Mouse (Mus musculus): ENCODE measurements around the gene Gne.
A peak's percentile ranks its signal among the peaks of the same experiment; 100 is the strongest.

The Gne gene

DNA sequence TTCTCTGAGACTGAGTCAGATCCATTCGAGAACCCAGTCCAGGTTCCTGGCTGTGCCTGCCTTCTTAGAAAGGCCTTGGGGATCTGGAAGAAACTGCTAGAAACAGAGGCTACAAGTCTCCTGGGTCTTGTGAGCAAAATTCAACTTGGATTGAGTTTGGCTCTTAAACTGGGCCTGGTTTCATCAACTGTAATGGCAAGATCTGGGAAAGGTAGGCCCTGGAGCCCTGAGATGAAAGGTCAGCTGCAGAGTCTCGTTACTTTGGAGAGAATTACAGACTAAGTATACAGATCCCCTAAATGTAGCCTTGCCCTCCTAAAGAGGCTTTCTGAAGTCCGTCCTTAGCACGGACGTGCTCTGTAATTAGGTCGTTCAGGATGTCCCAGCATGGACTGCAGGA is 58.4 kb downstream of the Gne start:
- DNase-seq (ENCODE audit: low spot score in 2 of 2) = peak in 1 of 2 experiments; percentile 12

DNA sequence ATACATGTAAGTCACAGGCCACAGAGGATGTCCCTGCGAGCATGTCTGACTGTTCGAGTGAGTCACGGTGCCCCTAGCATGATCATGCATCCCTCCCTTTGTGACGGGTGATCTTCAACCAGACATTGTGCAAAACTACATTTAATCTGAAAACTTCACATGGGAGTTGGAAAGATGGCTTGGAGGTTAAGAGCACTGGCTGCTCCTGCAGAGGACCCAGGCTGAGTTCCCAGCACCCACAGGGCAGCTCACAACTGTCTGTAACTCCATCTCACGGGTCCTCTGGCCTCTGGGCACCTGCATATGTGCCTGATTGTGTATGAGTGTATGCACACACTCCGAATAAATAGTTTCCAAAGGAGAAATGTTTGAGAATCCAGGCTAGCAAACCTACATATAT is 59.7 kb downstream of the Gne start:
- no peak for DNase-seq (ENCODE audit: low spot score in 2 of 2)

DNA sequence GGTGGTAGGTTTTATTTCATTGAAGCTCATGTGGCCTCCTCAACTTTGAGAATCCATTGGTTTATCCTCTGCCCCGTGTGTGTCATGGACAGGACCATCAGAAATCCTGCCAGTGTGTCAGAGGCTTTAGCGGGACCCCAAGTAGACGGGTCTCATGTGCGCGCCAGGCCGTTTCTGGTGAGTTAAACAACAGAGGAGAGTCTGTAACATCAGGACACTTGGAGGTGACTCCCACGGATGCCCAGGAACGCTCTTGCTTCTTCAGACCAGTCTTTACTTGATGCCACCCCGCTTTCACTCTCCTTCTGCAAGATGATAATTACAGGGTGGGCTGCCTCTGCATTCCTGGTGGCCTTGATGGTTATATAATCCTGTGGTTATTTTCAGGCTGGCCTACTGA is 60.3 kb downstream of the Gne start:
- no peak for DNase-seq (ENCODE audit: low spot score in 2 of 2)

- no peak for DNase-seq (ENCODE audit: low spot score in 2 of 2)
Measured at GRCm38 (mm10) chr4:44022766-44023165, 61.2 kb downstream of the Gne start.

DNA sequence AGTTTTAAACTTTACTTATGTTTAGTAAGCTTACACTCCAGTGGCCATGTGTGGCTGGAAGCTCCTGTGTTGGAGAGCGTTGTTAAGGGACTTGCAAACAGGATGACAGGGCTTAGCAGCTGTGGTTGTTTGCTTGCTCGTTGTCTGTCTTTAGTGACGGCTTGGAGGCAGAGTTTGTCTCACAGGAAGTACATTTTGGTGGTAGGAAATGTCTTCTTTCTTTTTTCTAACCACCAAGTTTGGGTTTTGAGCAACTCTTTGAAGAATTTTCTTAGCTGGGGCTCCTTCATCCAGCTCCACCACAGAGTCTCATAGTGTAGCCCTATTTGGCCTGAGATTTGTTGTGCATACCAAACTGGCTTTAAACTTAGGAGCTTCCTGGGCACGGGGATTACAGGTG is 61.7 kb downstream of the Gne start:
- DNase-seq (ENCODE audit: low spot score in 2 of 2) = no peak

DNA sequence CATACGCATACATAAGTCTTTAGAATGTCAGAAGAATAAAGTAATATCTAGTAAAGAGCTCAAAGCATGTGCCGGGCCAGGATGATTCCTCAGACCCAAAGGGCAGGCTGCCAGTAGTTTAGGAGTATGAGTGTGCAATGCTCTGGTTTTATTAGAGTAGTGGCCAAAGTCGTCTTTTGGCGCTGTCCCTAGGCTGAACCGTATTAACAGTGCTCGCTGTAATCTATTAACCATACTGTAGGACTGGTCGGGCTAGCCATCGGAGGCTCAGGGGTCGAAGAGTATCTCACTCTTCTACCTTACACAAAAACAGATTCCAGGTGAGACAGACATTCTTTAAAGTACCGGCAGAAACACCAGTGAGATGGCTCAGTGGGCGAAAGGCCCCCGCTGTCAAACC is 67.2 kb downstream of the Gne start:
- DNase-seq (ENCODE audit: low spot score in 2 of 2) = no peak

- DNase-seq (ENCODE audit: low spot score in 2 of 2) = no peak
Measured at GRCm38 (mm10) chr4:44016071-44016470, 67.9 kb downstream of the Gne start.

- DNase-seq (ENCODE audit: low spot score in 2 of 2) = no peak
Measured at GRCm38 (mm10) chr4:44013391-44014070, 70.4 kb downstream of the Gne start.

- DNase-seq (ENCODE audit: low spot score in 2 of 2) = peak; percentile 70 to 86
Measured at GRCm38 (mm10) chr4:44012376-44013367, 71.3 kb downstream of the Gne start.

GRCm38 (mm10) chr4:44011799-44012198 is 72.2 kb downstream of the Gne start:
- no peak for DNase-seq (ENCODE audit: low spot score in 2 of 2)

GRCm38 (mm10) chr4:44010893-44011292 is 73.1 kb downstream of the Gne start:
- DNase-seq (ENCODE audit: low spot score in 2 of 2) = no peak

DNA sequence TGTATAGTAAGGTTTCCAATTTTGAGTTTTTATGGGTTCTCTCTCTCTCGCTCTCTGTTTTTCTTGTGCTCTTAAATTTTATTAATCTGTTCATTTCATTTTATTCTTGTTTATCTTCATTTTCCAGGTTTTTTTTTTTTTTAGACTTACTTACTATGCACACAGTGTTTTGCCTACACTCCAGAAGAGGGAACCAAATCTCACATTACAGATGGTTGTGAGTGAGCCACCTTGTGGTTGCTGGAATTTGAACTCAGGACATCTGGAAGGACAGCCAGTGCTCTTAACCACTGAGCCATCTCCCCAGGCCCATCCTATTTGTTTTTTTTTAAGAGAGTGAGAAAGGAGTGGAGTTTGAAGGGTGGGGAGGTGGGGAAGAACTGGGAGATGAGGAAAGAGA is 73.8 kb downstream of the Gne start:
- DNase-seq (ENCODE audit: low spot score in 2 of 2) = no peak

GRCm38 (mm10) chr4:44004623-44005409 is 79.2 kb downstream of the Gne start:
- DNase-seq (ENCODE audit: low spot score in 2 of 2) = no peak

GRCm38 (mm10) chr4:44004126-44004525 is 79.9 kb downstream of the Gne start, which contains the start of gene Clta:
TSS of gene Clta (plus strand) at chr4:44004452.
- DNase-seq (ENCODE audit: low spot score in 2 of 2) = no peak

- DNase-seq (ENCODE audit: low spot score in 2 of 2) = no peak
Measured at GRCm38 (mm10) chr4:44003622-44004021, 80.4 kb downstream of the Gne start.

- no peak for DNase-seq (ENCODE audit: low spot score in 2 of 2)
Measured at GRCm38 (mm10) chr4:43994342-43994741, 89.6 kb downstream of the Gne start.

GRCm38 (mm10) chr4:43993072-43993471 is 90.9 kb downstream of the Gne start:
- DNase-seq (ENCODE audit: low spot score in 2 of 2) = no peak

DNA sequence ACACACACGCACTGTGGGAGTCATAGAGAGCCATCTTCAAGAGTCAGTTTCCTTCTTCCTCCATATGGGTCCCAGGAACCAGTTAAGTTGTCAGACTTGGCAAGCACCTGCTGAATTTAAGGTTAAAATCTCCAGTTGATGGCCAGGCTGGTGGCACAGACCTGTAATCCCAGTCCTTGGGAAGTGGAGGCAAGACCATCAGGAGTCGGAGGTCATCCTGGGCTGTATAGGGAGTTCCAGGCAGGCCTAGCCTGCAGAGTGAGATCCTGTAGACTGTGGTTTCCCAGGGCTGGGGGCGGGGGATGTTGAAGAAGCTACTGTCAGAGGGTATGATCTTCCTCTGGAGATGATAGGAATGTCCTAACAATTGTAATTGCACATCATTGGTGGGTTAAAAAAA is 95.0 kb downstream of the Gne start:
- no peak for DNase-seq (ENCODE audit: low spot score in 2 of 2)

DNA sequence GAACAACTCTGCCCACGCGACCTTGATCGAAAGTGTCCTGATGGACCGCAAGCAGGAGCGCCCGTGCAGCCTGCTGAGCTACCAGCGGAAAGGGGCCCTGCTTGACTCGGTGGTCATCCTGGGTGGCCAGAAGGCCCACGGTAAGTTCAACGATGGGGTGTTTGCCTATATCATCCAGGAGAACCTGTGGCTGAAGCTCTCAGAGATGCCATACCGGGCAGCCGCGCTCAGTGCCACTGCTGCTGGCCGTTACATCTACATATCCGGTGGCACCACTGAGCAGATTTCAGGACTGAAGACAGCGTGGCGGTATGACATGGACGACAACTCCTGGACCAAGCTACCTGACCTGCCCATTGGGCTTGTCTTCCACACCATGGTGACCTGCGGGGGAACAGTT is 99.7 kb downstream of the Gne start:
- no peak for DNase-seq (ENCODE audit: low spot score in 2 of 2)
